Mouse (Mus musculus): Measurements from ENCODE around the gene Vwf. TPM values are rescaled to one million over a fixed set of nuclear protein-coding genes. Genes with fewer than 3 reads are reported as not detected.

Gene Vwf
- polyA plus RNA-seq, 1 experiment = 15.0 TPM

DNA sequence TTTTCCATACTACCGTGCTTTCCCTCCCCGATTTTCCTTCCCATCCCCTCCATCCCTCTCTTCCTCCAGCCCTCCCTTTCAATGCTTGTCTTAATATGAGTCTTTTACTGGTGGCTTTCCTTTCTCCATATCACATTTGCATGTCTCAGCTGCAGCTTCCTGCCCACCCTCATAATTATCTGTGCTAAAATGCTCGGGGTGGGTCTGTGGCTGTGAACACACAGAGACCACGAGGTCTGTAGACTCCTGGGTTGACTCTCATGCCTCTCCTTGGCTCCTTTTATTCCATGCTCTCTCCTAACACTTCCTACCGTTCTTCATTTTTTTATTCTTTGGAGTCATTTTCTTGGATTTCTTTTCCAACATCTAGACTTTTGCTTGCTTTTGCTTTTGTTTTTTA, 3.6 kb downstream of the Vwf start:
- DNase-seq = no peak
- 89% methylated on average over 5 of the region's 5 CpGs for WGBS
- no peak overlapping the region for H3K4me3 ChIP-seq (replicated peaks; ENCODE audit: insufficient read depth, low read depth, low read length)
- no peaks in the 10 kb centered on the region for H3K4me1 ChIP-seq (ENCODE audit: control insufficient read depth, insufficient read depth, low read length)
- no peak for TF ChIP-seq CTCF (IDR thresholded peaks at IDR 0.05; ENCODE audit: borderline replicate concordance, insufficient read depth, low read depth, low read length)
- H3K27ac ChIP-seq (ENCODE audit: insufficient read depth, low read length) = no peak overlapping the region
- no peaks in the 10 kb centered on the region; the same call in 1 of the 2 replicates for H3K27me3 ChIP-seq (ENCODE audit: control insufficient read depth, insufficient read depth, low read length)

DNA sequence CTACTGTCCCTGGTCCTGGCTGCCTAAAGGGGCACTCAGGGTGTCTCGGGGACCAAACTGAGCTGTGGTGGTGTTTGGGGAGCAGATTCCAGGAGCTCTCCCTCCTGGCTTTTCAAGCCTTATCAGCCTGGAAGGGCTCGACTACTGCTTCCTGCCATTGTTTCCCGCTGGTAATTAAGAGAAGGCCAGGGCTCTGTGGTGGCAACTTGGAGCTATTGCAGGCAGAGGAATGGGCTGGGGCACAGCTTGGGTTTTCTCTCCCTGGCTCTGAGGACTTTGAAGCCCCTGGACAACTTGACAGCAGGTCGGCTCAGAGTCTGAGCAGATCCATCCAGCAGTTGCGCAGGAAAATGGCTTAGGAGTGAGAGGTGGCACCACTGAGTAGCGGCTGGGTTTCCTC, 6.2 kb downstream of the Vwf start:
- TF ChIP-seq POLR2A (IDR thresholded peaks at IDR 0.05; ENCODE audit: borderline replicate concordance, insufficient read depth, low read length) = no peak
- no peak for TF ChIP-seq CTCF (IDR thresholded peaks at IDR 0.05; ENCODE audit: borderline replicate concordance, insufficient read depth, low read depth, low read length)
- DNase-seq = no peak
- no peaks in the 10 kb centered on the region for H3K4me1 ChIP-seq (ENCODE audit: control insufficient read depth, insufficient read depth, low read length)
- no peak overlapping the region for H3K27ac ChIP-seq (ENCODE audit: insufficient read depth, low read length)
- 82% methylated on average over 6 of the region's 6 CpGs for WGBS
- H3K4me3 ChIP-seq (replicated peaks; ENCODE audit: insufficient read depth, low read depth, low read length) = no peak overlapping the region
- H3K27me3 ChIP-seq (ENCODE audit: control insufficient read depth, insufficient read depth, low read length) = no peaks in the 10 kb centered on the region

DNA sequence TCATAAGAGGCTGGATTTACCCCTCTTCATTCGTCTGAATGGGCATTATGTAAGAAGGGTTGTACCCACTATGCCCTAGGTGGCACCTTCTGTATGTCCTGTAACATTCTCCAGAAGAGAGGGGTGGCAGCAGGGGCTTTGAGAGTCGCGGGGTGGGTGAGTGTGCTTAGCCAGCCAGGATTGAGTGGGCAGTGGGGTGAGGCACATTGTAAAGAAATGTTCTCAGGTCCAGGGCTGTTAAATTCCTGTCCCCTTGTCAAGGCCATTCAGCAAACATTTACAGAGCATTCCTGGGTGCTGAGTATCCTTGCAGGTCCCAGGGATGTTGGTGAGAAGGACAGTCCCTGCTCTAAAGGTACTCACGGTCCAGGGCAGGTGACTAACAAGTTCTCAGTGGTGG, 7.0 kb downstream of the Vwf start:
- Histone ChIP-seq H3K27ac (ENCODE audit: insufficient read depth, low read length) (no peak overlapping the region), H3K4me3 (replicated peaks; ENCODE audit: insufficient read depth, low read depth, low read length) (no peak overlapping the region), H3K4me1 (ENCODE audit: control insufficient read depth, insufficient read depth, low read length) (no peaks in the 10 kb centered on the region), H3K27me3 (ENCODE audit: control insufficient read depth, insufficient read depth, low read length) (no peaks in the 10 kb centered on the region)
- TF ChIP-seq CTCF (IDR thresholded peaks at IDR 0.05; ENCODE audit: borderline replicate concordance, insufficient read depth, low read depth, low read length) (no peak), POLR2A (IDR thresholded peaks at IDR 0.05; ENCODE audit: borderline replicate concordance, insufficient read depth, low read length) (no peak)
- 85% methylated on average over 4 of the region's 4 CpGs for WGBS
- no peak for DNase-seq

GRCm38 (mm10) chr6:125558831-125559230, 12.3 kb downstream of the Vwf start:
- Histone ChIP-seq H3K27ac (ENCODE audit: insufficient read depth, low read length) (no peak overlapping the region), H3K4me3 (replicated peaks; ENCODE audit: insufficient read depth, low read depth, low read length) (no peak overlapping the region), H3K27me3 (ENCODE audit: control insufficient read depth, insufficient read depth, low read length) (no peaks in the 10 kb centered on the region), H3K4me1 (ENCODE audit: control insufficient read depth, insufficient read depth, low read length) (no peaks in the 10 kb centered on the region)
- no peak for DNase-seq
- WGBS = 91% methylated on average over 8 of the region's 8 CpGs
- TF ChIP-seq POLR2A (IDR thresholded peaks at IDR 0.05; ENCODE audit: borderline replicate concordance, insufficient read depth, low read length) = no peak
- no peak for TF ChIP-seq CTCF (IDR thresholded peaks at IDR 0.05; ENCODE audit: borderline replicate concordance, insufficient read depth, low read depth, low read length)

DNA sequence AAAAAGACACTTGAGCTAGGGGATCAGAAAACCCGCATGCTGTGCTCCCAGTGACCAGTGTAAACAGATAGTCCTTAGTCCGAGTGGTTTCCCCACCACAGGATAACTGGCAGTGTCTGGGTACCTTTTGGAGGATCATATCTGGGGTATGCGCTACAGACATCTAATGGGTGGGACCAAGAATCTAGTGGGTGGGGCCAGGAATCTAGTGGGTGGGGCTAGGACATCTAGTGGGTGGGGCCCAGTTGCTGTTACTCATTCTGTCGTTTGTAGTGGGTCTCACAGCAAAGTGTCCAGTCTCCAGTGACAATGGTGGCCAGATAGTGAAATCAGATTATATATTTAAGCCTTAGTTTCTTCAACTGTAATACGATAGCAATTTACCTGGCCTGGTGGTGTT, 14.5 kb downstream of the Vwf start:
- Histone ChIP-seq H3K27me3 (ENCODE audit: control insufficient read depth, insufficient read depth, low read length) (no peaks in the 10 kb centered on the region), H3K27ac (ENCODE audit: insufficient read depth, low read length) (no peak overlapping the region), H3K4me3 (replicated peaks; ENCODE audit: insufficient read depth, low read depth, low read length) (no peak overlapping the region), H3K4me1 (ENCODE audit: control insufficient read depth, insufficient read depth, low read length) (no peaks in the 10 kb centered on the region)
- TF ChIP-seq CTCF (IDR thresholded peaks at IDR 0.05; ENCODE audit: borderline replicate concordance, insufficient read depth, low read depth, low read length) (no peak), POLR2A (IDR thresholded peaks at IDR 0.05; ENCODE audit: borderline replicate concordance, insufficient read depth, low read length) (no peak)
- WGBS = 87% methylated on average over 5 of the region's 5 CpGs
- no peak for DNase-seq

DNA sequence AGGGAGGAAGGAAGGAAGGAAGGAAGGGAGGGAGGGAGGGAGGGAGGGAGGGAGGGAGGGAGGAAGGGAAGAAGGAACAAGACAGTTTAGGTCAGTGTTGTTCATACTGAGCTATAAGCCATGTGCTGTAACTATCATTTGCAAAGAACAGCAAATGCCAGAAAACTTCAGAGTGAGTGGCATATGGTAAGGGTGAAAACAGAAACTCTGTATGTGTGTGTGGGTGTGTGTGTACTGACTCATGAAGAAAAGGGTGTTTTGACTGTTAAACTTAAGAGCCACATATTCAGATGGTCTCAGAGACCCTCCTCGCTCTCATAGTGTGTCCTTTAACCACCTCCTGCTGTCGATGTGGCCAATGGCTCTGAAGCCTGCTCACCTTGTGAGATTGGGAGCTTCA, 14.9 kb downstream of the Vwf start:
- Histone ChIP-seq H3K4me1 (ENCODE audit: control insufficient read depth, insufficient read depth, low read length) (no peaks in the 10 kb centered on the region), H3K27me3 (ENCODE audit: control insufficient read depth, insufficient read depth, low read length) (no peaks in the 10 kb centered on the region), H3K27ac (ENCODE audit: insufficient read depth, low read length) (no peak overlapping the region), H3K4me3 (replicated peaks; ENCODE audit: insufficient read depth, low read depth, low read length) (no peak overlapping the region)
- 84% methylated on average over 2 of the region's 2 CpGs for WGBS
- TF ChIP-seq CTCF (IDR thresholded peaks at IDR 0.05; ENCODE audit: borderline replicate concordance, insufficient read depth, low read depth, low read length) = no peak
- TF ChIP-seq POLR2A (IDR thresholded peaks at IDR 0.05; ENCODE audit: borderline replicate concordance, insufficient read depth, low read length) = no peak
- no peak for DNase-seq

- no peak for DNase-seq
- Histone ChIP-seq H3K4me3 (replicated peaks; ENCODE audit: insufficient read depth, low read depth, low read length) (no peak overlapping the region), H3K27ac (ENCODE audit: insufficient read depth, low read length) (no peak overlapping the region), H3K4me1 (ENCODE audit: control insufficient read depth, insufficient read depth, low read length) (no peaks in the 10 kb centered on the region), H3K27me3 (ENCODE audit: control insufficient read depth, insufficient read depth, low read length) (no peaks in the 10 kb centered on the region)
- WGBS = 60% methylated on average over 7 of the region's 7 CpGs
- no peak for TF ChIP-seq POLR2A (IDR thresholded peaks at IDR 0.05; ENCODE audit: borderline replicate concordance, insufficient read depth, low read length)
- no peak for TF ChIP-seq CTCF (IDR thresholded peaks at IDR 0.05; ENCODE audit: borderline replicate concordance, insufficient read depth, low read depth, low read length)
Observed at GRCm38 (mm10) chr6:125564812-125565281, 18.3 kb downstream of the Vwf start.

DNA sequence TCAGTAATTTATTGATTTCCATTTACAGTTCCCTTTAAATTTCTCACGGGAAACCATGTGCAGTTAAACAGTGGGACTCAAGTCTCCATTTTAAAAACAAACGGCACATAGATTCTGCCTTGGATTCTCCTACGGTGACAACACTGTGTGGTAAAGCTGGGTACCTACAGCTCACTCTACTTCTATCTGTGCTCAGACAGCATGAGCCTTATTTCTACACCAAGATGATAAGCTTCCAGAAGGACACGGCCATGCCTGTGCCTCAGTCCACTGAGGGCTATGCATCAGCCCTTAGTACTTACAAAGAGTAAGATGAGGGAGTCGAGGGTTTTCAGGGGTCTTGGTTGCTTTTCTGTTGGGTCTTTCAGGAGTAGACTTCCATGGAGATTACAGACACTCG, 18.8 kb downstream of the Vwf start:
- no peak for DNase-seq
- Histone ChIP-seq H3K4me3 (replicated peaks; ENCODE audit: insufficient read depth, low read depth, low read length) (no peak overlapping the region), H3K4me1 (ENCODE audit: control insufficient read depth, insufficient read depth, low read length) (no peaks in the 10 kb centered on the region), H3K27me3 (ENCODE audit: control insufficient read depth, insufficient read depth, low read length) (no peaks in the 10 kb centered on the region), H3K27ac (ENCODE audit: insufficient read depth, low read length) (no peak overlapping the region)
- 84% methylated on average over 6 of the region's 6 CpGs for WGBS
- TF ChIP-seq CTCF (IDR thresholded peaks at IDR 0.05; ENCODE audit: borderline replicate concordance, insufficient read depth, low read depth, low read length) = no peak
- TF ChIP-seq POLR2A (IDR thresholded peaks at IDR 0.05; ENCODE audit: borderline replicate concordance, insufficient read depth, low read length) = no peak
